Mouse (Mus musculus) E14TG2a.4 (cell line): ENCODE measurements at regions not wholly inside any gene's neighbourhood (a gene's known extent, or its start where the extent isn't known, plus 50 kb on each side); places are given as distances from the start of the nearest gene placed in this dataset.

Experiments used
- H3K27me3 ChIP-seq: 2 replicates; pipeline ENCODE4 v1.6.1; 2014; ENCODE audit warnings: low read length, control low read depth; ENCODE audit not compliant: insufficient read depth
- H3K36me3 ChIP-seq: 2 replicates; pipeline ENCODE4 v1.6.1; 2014; ENCODE audit warnings: low read length, control low read depth; ENCODE audit not compliant: insufficient read depth
- H3K4me1 ChIP-seq: replicated peaks from 2 replicates; pipeline ENCODE4 v1.6.1; 2014; ENCODE audit warnings: low read depth, low read length, control low read depth
- H3K4me3 ChIP-seq: replicated peaks from 2 replicates; pipeline ENCODE4 v1.5.1; 2014; ENCODE audit warnings: mild to moderate bottlenecking, low read length
- H3K9me3 ChIP-seq: 2 replicates; pipeline ENCODE4 v1.6.1; 2014; ENCODE audit warnings: low read length, control low read depth
- CTCF ChIP-seq: conservative IDR thresholded peaks from 2 replicates; pipeline ENCODE4 v1.5.1; 2014; ENCODE audit warnings: low read length
- NANOG ChIP-seq: IDR thresholded peaks from 2 replicates; pipeline ENCODE4 v1.6.1; 2014; ENCODE audit warnings: borderline replicate concordance, low read length, mixed read lengths
- POU5F1 ChIP-seq: IDR thresholded peaks from 2 replicates; pipeline ENCODE4 v1.6.1; 2014; ENCODE audit warnings: low read length, borderline replicate concordance

DNA sequence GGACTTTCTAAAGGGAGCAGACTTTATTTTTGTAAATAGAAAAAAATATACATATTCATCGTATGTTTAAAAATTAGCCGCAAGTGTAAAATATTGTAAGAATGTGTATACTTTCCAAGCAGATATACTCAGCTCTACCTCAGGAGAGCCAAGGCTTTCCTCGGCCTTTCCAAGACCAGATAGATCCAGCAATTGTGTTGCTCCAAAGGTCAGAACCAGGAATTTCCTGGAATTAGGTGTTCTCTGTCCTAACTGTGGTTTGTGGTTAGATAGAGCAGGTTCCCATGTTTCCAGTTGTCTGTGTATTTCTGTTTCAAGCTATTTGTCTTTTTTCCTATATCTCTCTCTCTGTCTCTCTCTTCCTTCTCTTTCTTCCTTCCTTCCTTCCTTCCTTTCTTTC is 93.0 kb downstream of the Tpra1 start:
- Histone ChIP-seq H3K9me3 (0 out of 2 replicates have a peak, but pooled peaks cover 4% of the 10 kb centered on the region), H3K27me3 (0 out of 2 replicates have a peak, but pooled peaks cover 11% of the 10 kb centered on the region), H3K4me3 (no peak overlapping the region), H3K36me3 (no peaks in the 10 kb centered on the region), H3K4me1 (peaks cover 7% of the 10 kb centered on the region)
- TF ChIP-seq CTCF: no peak
- TF ChIP-seq NANOG: no peak
- TF ChIP-seq POU5F1: no peak

DNA sequence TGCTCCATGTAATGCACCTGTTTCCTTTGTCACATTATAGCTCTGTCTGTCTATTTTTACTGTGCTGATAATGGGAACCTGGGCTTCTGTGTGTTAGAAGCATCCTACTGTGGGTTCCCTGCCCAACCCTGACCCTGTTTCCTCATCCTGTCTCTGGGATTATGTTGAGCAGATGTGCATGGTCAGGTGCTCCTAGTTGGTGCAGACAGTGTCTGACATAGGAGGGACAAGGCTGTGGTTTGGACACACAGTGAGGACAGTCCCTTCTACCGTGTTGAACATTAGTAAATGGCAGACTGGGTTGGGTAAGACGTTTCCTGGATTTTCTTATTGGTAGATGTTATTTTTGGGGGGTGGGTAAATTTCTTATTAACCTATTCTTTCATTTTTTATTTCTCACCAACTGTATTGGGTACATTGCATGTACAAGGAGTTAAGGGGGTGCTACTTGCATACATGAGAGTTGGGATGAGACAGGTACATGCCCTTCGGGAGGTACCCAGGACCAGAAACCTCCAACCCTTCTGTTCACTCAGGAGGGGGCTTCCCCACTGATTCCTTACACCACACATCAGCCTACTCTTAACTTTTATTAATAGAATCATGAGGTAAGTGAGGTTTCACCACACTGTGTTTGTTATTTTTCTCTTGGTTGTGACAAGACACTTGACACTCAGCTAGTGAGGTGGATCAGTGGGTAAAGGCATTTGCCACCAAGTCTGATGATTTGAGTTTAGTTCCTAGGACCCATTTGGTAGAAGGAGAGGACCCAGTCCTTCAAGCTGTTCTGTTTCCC is 97.1 kb downstream of the Tpra1 start:
- H3K4me3 ChIP-seq: no peak overlapping the region
- 0 out of 2 replicates have a peak, but pooled peaks cover 4% of the 10 kb centered on the region for H3K9me3 ChIP-seq
- no peaks in the 10 kb centered on the region for H3K36me3 ChIP-seq
- no peak for TF ChIP-seq CTCF
- TF ChIP-seq NANOG: no peak
- no peak for TF ChIP-seq POU5F1
- 0 out of 2 replicates have a peak, but pooled peaks cover 4% of the 10 kb centered on the region for H3K4me1 ChIP-seq
- H3K27me3 ChIP-seq: 0 out of 2 replicates have a peak, but pooled peaks cover 7% of the 10 kb centered on the region

DNA sequence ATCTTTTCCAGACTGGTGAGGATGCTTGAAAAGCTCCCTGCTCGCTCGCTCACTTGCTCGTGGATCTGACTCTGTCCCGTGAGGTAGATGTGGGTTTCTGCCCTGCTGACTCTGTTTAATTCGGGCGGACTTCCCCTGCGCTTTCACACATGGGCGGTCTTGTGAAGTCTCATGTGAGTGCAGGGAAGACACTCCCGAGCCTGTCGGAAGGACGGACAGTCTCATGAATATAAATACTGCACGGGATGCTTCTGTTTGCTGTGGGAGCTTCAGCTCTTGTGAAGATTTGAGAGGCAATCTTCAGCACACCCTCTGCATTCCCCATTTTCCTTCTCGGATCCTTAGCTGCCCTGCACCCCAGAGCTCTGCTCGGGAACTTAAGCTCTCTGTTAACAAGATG is 98.3 kb downstream of the Tpra1 start:
- H3K4me1 ChIP-seq: 0 out of 2 replicates have a peak, but pooled peaks cover 4% of the 10 kb centered on the region
- 0 out of 2 replicates have a peak, but pooled peaks cover 4% of the 10 kb centered on the region for H3K9me3 ChIP-seq
- H3K36me3 ChIP-seq: no peaks in the 10 kb centered on the region
- TF ChIP-seq POU5F1: no peak
- TF ChIP-seq CTCF: no peak
- TF ChIP-seq NANOG: no peak
- H3K27me3 ChIP-seq: 0 out of 2 replicates have a peak, but pooled peaks cover 2% of the 10 kb centered on the region
- no peak overlapping the region for H3K4me3 ChIP-seq

DNA sequence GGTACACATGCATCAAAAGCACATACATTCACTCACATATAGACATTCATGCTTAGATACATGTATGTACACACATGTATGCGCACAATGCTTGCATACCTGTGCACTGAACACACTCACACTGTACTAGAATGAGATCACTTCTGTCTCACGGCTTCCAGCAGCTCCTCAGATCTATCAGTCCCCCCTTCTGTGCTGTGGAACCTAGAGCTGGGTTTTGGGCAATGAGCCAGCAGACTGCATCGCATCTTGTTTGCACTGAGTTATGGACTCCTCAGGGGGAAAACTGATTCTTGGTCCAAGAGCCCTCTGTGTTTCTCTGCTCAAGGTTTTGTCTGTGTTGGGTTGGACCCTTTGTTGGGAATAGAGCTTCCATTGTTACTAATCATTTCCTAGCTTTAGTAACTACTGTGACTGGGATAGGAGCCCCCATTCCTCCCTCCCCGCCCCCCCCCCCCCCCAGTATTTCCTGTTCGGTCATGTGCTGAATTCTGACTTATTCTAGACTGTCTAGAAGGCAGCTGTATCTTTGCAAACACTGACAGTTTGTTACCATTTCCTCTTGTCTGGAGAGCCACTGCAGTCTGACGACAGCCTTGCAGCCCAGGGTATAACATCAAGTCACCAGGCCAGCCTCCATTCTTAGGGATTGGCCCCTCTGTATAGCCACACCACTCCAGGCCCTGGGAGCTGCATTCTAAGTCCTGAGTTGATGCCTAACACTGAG is 101.3 kb downstream of the Tpra1 start:
- TF ChIP-seq NANOG (no peak), POU5F1 (no peak), CTCF (no peak)
- H3K4me1 ChIP-seq: peaks cover 24% of the 10 kb centered on the region

DNA sequence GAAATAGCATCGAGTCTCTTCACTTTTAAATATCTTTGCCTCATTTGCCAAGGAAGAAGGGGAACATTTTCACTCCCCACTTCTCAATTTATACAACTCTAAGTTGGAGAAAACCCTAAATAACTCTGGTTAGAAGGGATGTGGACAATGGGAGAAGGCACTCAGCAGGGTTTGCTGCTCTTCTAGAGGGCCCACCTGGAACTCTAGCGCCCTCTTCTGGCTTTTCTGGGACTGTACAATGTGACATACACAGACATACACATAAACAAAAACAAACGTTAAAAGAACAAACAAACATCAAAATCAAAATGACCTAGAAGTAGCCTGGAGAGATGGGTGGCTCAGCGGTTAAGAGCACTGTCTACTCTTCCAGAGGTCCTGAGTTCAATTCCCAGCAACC is 103.0 kb downstream of the Tpra1 start:
- Histone ChIP-seq H3K9me3 (no peaks in the 10 kb centered on the region), H3K4me1 (peaks cover 40% of the 10 kb centered on the region), H3K4me3 (no peak overlapping the region), H3K27me3 (peaks cover 6% of the 10 kb centered on the region; the same call in 1 of the 2 replicates), H3K36me3 (no peaks in the 10 kb centered on the region)
- TF ChIP-seq CTCF: peak; percentile 77
- TF ChIP-seq POU5F1: no peak
- TF ChIP-seq NANOG: no peak

More for the DNA sequence above, 101.3 kb downstream of the Tpra1 start:
- no peaks in the 10 kb centered on the region for H3K36me3 ChIP-seq
- H3K9me3 ChIP-seq: no peaks in the 10 kb centered on the region
- H3K27me3 ChIP-seq: peaks cover 5% of the 10 kb centered on the region; the same call in 1 of the 2 replicates
- H3K4me3 ChIP-seq: no peak overlapping the region

DNA sequence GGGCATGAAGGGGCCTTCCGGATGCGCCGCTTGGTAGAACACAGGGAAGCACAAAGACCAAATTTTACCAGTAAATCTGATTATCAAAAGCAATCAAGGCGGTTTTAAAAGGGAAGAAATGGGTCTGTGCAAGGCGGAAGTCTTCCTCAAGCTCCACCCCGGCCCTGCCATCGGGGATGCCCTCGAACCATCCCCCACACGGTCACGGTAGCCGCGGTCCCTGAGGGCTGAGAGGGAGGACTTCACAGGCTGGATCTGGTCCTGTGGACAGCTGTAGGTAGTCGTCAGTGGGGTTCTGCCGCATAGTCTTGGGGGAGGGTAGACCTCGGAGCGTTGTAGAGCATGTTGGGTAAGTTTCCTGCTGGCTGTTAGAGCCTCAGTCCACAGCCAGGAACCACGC is 104.9 kb downstream of the Tpra1 start:
- TF ChIP-seq CTCF (no peak), POU5F1 (no peak), NANOG (no peak)
- Histone ChIP-seq H3K36me3 (no peaks in the 10 kb centered on the region), H3K4me1 (peaks cover 56% of the 10 kb centered on the region)

DNA sequence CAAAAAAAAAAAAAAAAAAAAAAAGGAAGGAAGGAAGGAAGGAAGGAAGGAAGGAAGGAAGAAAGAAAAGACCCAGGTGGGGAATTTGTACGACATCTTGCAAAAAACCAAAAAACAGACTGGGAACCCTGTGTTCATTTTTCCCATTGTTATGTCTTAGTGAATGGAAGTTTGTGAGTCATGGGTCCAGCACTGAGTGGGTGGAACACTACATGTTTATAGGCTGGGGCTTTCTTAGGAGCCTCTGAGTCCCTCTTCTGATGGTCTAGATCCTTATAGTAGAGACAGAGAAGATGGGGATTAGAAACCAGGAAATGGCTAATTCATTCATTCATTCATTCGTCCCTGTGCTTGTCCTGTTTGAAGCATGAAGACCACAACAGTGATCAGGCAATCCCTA is 105.5 kb downstream of the Tpra1 start:
- Histone ChIP-seq H3K27me3 (peaks cover 21% of the 10 kb centered on the region), H3K4me3 (no peak overlapping the region), H3K9me3 (no peaks in the 10 kb centered on the region), H3K36me3 (no peaks in the 10 kb centered on the region), H3K4me1 (peaks cover 61% of the 10 kb centered on the region)
- TF ChIP-seq NANOG (no peak), CTCF (no peak), POU5F1 (no peak)

More for the DNA sequence above, 104.9 kb downstream of the Tpra1 start:
- Histone ChIP-seq H3K9me3 (no peaks in the 10 kb centered on the region), H3K27me3 (peaks cover 21% of the 10 kb centered on the region), H3K4me3 (peak overlapping the region; percentile 29; the same call in 1 of the 2 replicates)

DNA sequence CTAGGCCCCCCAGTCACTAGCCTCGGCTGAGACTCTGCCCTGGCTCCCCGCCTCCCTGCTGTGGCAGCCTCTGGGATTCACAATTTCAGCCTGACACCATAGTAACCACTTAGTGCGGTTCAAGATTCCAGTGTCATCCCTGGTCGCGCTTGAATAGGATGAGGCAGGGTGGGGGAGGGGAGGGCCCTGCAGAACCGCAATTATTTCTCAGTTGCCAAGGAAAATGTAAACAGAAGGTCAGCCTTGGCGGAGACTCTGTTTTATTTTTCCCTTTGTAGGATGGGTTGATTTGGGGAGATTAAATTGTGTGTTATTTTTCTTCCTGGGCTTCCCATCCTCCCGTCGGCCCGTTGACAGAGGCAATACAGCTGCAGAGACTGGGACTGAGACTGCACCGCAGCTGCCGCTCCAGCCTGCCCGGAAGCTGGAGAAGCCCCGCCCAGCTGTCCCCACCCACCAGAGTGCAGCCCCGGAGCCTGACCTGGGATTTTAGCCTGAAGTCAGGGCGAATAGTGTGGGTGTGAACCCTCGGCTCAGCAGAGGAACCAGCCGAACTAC is 106.6 kb downstream of the Tpra1 start:
- Histone ChIP-seq H3K4me1 (peaks cover 72% of the 10 kb centered on the region), H3K9me3 (no peaks in the 10 kb centered on the region), H3K36me3 (no peaks in the 10 kb centered on the region), H3K4me3 (peak overlapping the region; percentile 62), H3K27me3 (peaks cover 22% of the 10 kb centered on the region)
- TF ChIP-seq CTCF (no peak), POU5F1 (no peak), NANOG (no peak)
